ENCODE assay signal across 8 mouse cellular contexts in the genomic region with DNA sequence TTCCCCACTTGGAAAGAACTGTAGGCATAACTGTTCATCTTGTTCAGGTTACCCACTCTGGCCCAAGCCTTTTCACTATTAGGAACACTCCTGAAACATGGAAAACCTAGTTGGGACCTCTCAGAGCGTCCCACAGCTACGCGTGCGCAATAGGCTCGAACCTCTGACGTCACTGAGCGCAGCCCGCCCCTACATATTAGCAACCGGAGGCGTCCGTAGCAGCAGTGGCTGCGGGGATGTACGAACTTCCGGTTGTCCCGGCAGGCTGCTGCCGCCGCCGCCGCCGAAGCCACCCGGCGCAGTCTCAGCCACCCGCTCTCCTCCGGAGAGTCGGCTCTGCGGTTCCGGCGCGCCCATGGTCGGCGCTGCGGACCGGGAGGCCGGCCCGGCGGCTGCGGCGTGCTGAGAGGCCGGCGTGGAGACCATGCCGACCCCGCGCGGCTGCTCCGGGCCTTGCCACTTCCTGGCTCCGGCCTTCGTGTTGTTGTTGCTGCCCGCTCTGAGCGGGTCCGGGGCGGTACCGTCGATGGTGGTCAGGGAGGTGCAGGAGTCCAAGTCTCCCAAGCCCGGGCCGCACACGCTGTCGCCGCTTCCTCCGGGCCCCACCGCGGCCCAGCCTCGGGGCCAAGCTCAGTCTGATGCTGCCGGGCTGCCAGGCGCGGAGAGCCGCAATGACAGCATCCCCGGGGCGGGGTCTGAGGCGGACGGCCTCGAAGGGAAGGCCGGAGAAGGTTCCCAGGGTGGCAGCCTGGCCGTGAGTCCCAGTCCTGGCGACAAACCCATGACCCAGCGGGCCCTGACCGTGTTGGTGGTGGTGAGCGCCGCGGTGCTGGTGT. TPM values are rescaled to one million over a fixed set of nuclear protein-coding genes. Genes with fewer than 3 reads are reported as not detected.
DNase-seq lines count a peak whose midpoint lies in the region; ATAC-seq lines count a peak whose summit lies in the region.

A gene (plus strand): TSS at position 231 of the 836 bp plus-strand sequence.

- no peaks in the 10 kb centered on the region for H3K9me3 ChIP-seq in heart, embryonic 14.5 days (ENCODE audit: control insufficient read depth, low read length)
- H3K9me3 ChIP-seq in liver, embryonic 13.5 days (replicated peaks) = no peaks in the 10 kb centered on the region
- H3K9me3 ChIP-seq in stomach, embryonic 16.5 days (replicated peaks; ENCODE audit: control insufficient read depth, low read length) = no peaks in the 10 kb centered on the region

- under 1% methylated on average over 79 of the region's 79 CpGs for WGBS in heart, embryonic 14.5 days
- WGBS in liver, embryonic 13.5 days (ENCODE audit: insufficient replicate concordance) = under 1% methylated on average over 79 of the region's 79 CpGs
- WGBS in stomach, embryonic 16.5 days = under 1% methylated on average over 79 of the region's 79 CpGs

- H3K27me3 ChIP-seq in heart, embryonic 14.5 days (ENCODE audit: control insufficient read depth, insufficient read depth, low read length) = no peaks in the 10 kb centered on the region
- H3K27me3 ChIP-seq in liver, embryonic 13.5 days = no peaks in the 10 kb centered on the region
- H3K27me3 ChIP-seq in stomach, embryonic 16.5 days (ENCODE audit: control insufficient read depth, insufficient read depth, low read length) = no peaks in the 10 kb centered on the region

- no peaks in the 10 kb centered on the region for H3K36me3 ChIP-seq in heart, embryonic 14.5 days (ENCODE audit: control insufficient read depth, insufficient read depth, low read length)
- no peaks in the 10 kb centered on the region for H3K36me3 ChIP-seq in liver, embryonic 13.5 days
- no peaks in the 10 kb centered on the region for H3K36me3 ChIP-seq in stomach, embryonic 16.5 days (ENCODE audit: control insufficient read depth, insufficient read depth, low read length)

- H3K4me1 ChIP-seq in heart, embryonic 14.5 days (ENCODE audit: control insufficient read depth in 2 of 2, insufficient read depth in 2 of 2, low read length in 2 of 2) = peaks cover 4 to 18% of the 10 kb centered on the region in 2 experiments
- H3K4me1 ChIP-seq in liver, embryonic 13.5 days (replicated peaks) = peaks cover 10% of the 10 kb centered on the region
- H3K4me1 ChIP-seq in stomach, embryonic 16.5 days (ENCODE audit: control insufficient read depth, insufficient read depth, low read length) = peaks cover 7% of the 10 kb centered on the region; the same call in 1 of the 2 replicates

- H3K4me3 ChIP-seq in heart, embryonic 14.5 days (ENCODE audit: control insufficient read depth in 1 of 2, insufficient read depth in 1 of 2, low read depth in 1 of 2, low read length in 2 of 2) = peak within 1 kb of the TSS; percentile 85 to 95
- peak within 1 kb of the TSS; percentile 83 for H3K4me3 ChIP-seq in liver, embryonic 13.5 days (replicated peaks)
- H3K4me3 ChIP-seq in stomach, embryonic 16.5 days (replicated peaks; ENCODE audit: low read length) = peak within 1 kb of the TSS; percentile 95

- H3K4me2 ChIP-seq in heart, embryonic 14.5 days (ENCODE audit: low read length) = peak within 1 kb of the TSS; percentile 97
- H3K4me2 ChIP-seq in liver, embryonic 13.5 days = peak within 1 kb of the TSS; percentile 91
- H3K4me2 ChIP-seq in stomach, embryonic 16.5 days (ENCODE audit: low read depth, low read length) = peak within 1 kb of the TSS; percentile 90

- H3K9ac ChIP-seq in heart, embryonic 14.5 days (ENCODE audit: low read length) = peak within 1 kb of the TSS; percentile 91
- peak within 1 kb of the TSS; percentile 81 for H3K9ac ChIP-seq in liver, embryonic 13.5 days
- peak within 1 kb of the TSS; percentile 93 for H3K9ac ChIP-seq in stomach, embryonic 16.5 days (ENCODE audit: low read length)

- peak within 1 kb of the TSS; percentile 17 to 77; a peak in 3 of 4 replicates for H3K27ac ChIP-seq in heart, embryonic 14.5 days (replicated peaks in 1 of 2; ENCODE audit: control insufficient read depth in 1 of 2, insufficient read depth in 1 of 2, low read depth in 2 of 2, low read length in 2 of 2)
- H3K27ac ChIP-seq in liver, embryonic 13.5 days = peak within 1 kb of the TSS; percentile 43; the same call in 1 of the 2 replicates
- peak within 1 kb of the TSS; percentile 83 for H3K27ac ChIP-seq in stomach, embryonic 16.5 days (ENCODE audit: low read length)

- peak; percentile 96 for DNase-seq in CD4-positive, CD25-positive, alpha-beta regulatory T cell, adult 2 months (ENCODE audit: low read depth, low spot score)
- peak; percentile 63 for DNase-seq in c-Kit-negative CD71-positive TER-119-positive erythroid progenitor cells, embryonic 14.5 days (ENCODE audit: low read depth, low spot score)
- peak; percentile 81 for DNase-seq in fibroblast of lung, adult 2 months (ENCODE audit: low read depth)
- peak; percentile 96 for DNase-seq in kidney, postnatal 14 days
- peak; percentile 80 for DNase-seq in liver, embryonic 13.5 days
- DNase-seq in neural tube, embryonic 10.5 days (ENCODE audit: extremely low spot score, low spot score) = peak; percentile 87

- ATAC-seq in heart, embryonic 14.5 days (ENCODE audit: insufficient number of reproducible peaks, insufficient read depth, low FRiP score, low read depth) = peak; percentile 99
- peak; percentile 98 for ATAC-seq in liver, embryonic 13.5 days (ENCODE audit: low read depth)
- peak; percentile 99 for ATAC-seq in stomach, embryonic 16.5 days (ENCODE audit: insufficient read depth, low FRiP score)

RNA-seq across cellular contexts. Expression of the gene that starts here (rescaled TPM):
- polyA plus RNA-seq in heart, embryonic 14.5 days (2014; fragmentation: Nextera tagmentation; extraction: Ambion mirVana) = 26.8 and 30.5 TPM in 2 replicates
- 7.8 and 8.1 TPM in 2 replicates for polyA plus RNA-seq in liver, embryonic 13.5 days (2015; fragmentation: Nextera tagmentation; extraction: Ambion mirVana)
- polyA plus RNA-seq in stomach, embryonic 16.5 days (2015; fragmentation: Nextera tagmentation; extraction: Ambion mirVana) = 23.2 and 24.4 TPM in 2 replicates

Comparison
In these comparisons a context has a peak if more than half of its experiments do, and no peak if none do; other contexts are left out.
1. Peak in every context shown above with its lines: DNase-seq, ATAC-seq, H3K4me3 ChIP-seq and H3K27ac ChIP-seq.